Mouse (Mus musculus): ENCODE results near the gene D930007J09Rik.

DNA sequence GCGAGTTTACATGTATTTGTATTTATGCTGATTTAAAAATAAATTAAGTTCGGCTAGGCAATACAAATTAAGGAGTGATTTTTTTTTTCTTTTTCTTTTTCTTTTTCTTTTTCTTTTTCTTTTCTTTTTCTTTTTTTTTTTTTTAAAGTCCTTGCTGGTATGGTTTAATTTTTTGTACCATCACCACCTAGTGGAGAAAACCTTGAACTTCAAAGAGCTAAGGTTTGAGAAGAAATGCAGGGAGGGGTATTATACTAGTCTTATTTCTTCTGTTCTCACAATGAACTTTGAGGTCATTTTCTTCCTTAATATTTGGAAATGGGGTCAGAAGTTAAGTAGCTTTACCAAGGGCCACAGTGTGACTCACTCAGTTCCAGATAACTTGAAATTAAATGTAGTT, 3.5 kb downstream of the D930007J09Rik start:
- TF ChIP-seq POLR2A (IDR thresholded peaks at IDR 0.05; ENCODE audit: borderline replicate concordance, control insufficient read depth, low read depth, low read length) (no peak), CTCF (IDR thresholded peaks at IDR 0.05; ENCODE audit: control insufficient read depth, insufficient read depth, low read length) (no peak)

Data from bone marrow, adult 2 months (tissue).